Mouse (Mus musculus) erythroblast, embryonic 14.5 days (primary cell): ENCODE data around the gene Galc.

ENCODE experiments used
- GATA1 ChIP-seq: IDR thresholded peaks from 2 replicates; pipeline ENCODE4 v1.6.1; 2012; ENCODE audit warnings: low read length, inconsistent platforms, mixed read lengths
- TAL1 ChIP-seq: IDR thresholded peaks from 3 replicates; pipeline ENCODE4 v1.6.1; 2012; ENCODE audit warnings: low read length, inconsistent platforms, mixed read lengths

DNA sequence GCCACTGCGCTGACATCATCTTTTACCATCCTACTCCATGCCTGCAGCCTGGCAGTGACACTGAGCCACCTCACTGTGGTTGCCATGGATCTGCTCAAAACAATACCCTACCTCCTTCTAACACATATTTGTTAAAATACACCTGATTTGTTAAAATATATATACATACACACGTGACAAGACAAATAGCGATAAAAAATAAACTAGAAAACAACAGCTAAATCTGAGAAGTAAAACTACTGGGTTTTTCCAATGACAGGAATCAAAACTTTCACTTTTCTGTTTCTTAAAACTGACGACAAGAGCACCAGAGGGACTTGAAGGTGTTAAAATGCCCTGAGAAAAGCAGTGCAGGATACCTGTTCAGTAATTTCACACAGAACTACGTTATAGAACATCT, 14.4 kb downstream of the Galc start:
- TF ChIP-seq GATA1 (no peak), TAL1 (no peak)
